ENCODE assay signal across 1 mouse cellular context in genomic region chr11:115341866-115342265, GRCm38 (mm10).
TF ChIP-seq lines count a peak whose summit lies in the region.

No protein-coding gene starts in this region.

TF ChIP-seq in CH12.LX, 34 proteins besides CTCF, POLR2A, EP300 and RAD21:
- TF ChIP-seq BHLHE40 (IDR thresholded peaks at IDR 0.05; ENCODE audit: low read depth, low read length) (0 out of 2 replicates have a peak, but pooled peaks have one; percentile 5), ZKSCAN1 (IDR thresholded peaks at IDR 0.05; ENCODE audit: borderline replicate concordance, low read depth, low read length) (no peak)
